Mouse (Mus musculus) heart, embryonic 16.5 days (tissue): ENCODE results near the gene Robo3. TPM values are rescaled to one million over a fixed set of nuclear protein-coding genes. Genes with fewer than 3 reads are reported as not detected.

Source experiments
- ATAC-seq: fragments of 200-750 bp; cut with Nextera tagmentation; replicated peaks from 2 replicates; pipeline ENCODE4 v1.8.0; 2017; ENCODE audit warnings: moderate number of reproducible peaks; ENCODE audit not compliant: insufficient read depth, low FRiP score; ENCODE audit errors: extremely low read depth
- H3K27ac ChIP-seq: fragments of 300-500 bp; sonication (generic); 2 replicates; pipeline ENCODE4 v1.5.1; 2014; ENCODE audit warnings: mild to moderate bottlenecking, low read length, control low read depth, moderate library complexity
- H3K27me3 ChIP-seq: fragments of 300-500 bp; sonication (generic); 2 replicates; pipeline ENCODE4 v1.6.1; 2014; ENCODE audit warnings: low read length, mixed read lengths; ENCODE audit not compliant: control insufficient read depth, insufficient read depth
- H3K36me3 ChIP-seq: fragments of 300-500 bp; sonication (generic); 2 replicates; pipeline ENCODE4 v1.6.1; 2014; ENCODE audit not compliant: control insufficient read depth, insufficient read depth
- H3K4me1 ChIP-seq: fragments of 300-500 bp; sonication (generic); 2 replicates; pipeline ENCODE4 v1.6.1; 2014; ENCODE audit warnings: low read length, mixed read lengths; ENCODE audit not compliant: control insufficient read depth, insufficient read depth
- H3K4me2 ChIP-seq: fragments of 300-500 bp; sonication (generic); 2 replicates; pipeline ENCODE4 v1.6.1; 2014; ENCODE audit warnings: low read depth, mild to moderate bottlenecking, control low read depth, low read length
- H3K4me3 ChIP-seq: fragments of 300-500 bp; sonication (generic); 2 replicates; pipeline ENCODE4 v1.5.1; 2014; ENCODE audit warnings: mild to moderate bottlenecking, control low read depth, low read length
- H3K9ac ChIP-seq: fragments of 300-500 bp; sonication (generic); 2 replicates; pipeline ENCODE4 v1.6.1; 2014; ENCODE audit warnings: low read length, control low read depth
- H3K9me3 ChIP-seq: fragments of 300-500 bp; sonication (generic); replicated peaks from 2 replicates; pipeline ENCODE4 v1.6.1; 2016; ENCODE audit warnings: low read length; ENCODE audit not compliant: control insufficient read depth
- WGBS: fragments of 180-500 bp; shearing (Covaris S2); extraction: QIAGEN DNeasy Blood & Tissue Kit; methylation state at CpG from one replicate; pipeline ENCODE4 v1.1.7; 2014; 5-methylcytosine and 5-hydroxymethylcytosine counted together
- polyA plus RNA-seq: library from polyadenylated mRNA; unstranded; fragments of >200 nt; fragmentation: Nextera tagmentation; extraction: Ambion mirVana; gene quantifications from 2 replicates; pipeline ENCODE4 v1.2.1, GENCODE M21; 2015

The Robo3 gene
- polyA plus RNA-seq, 1 experiment from 2014 or later = not detected

GRCm38 (mm10) chr9:37433823-37434560 lies 946 bp upstream of the Robo3 start:
- Histone ChIP-seq H3K9ac (no peak overlapping the region), H3K9me3 (no peaks in the 10 kb centered on the region), H3K4me2 (0 out of 2 replicates have a peak overlapping the region, but pooled peaks have one; percentile 2), H3K4me1 (peaks cover 20% of the 10 kb centered on the region), H3K4me3 (peak overlapping the region; percentile 4), H3K27me3 (peaks cover 68% of the 10 kb centered on the region), H3K27ac (no peak overlapping the region), H3K36me3 (no peaks in the 10 kb centered on the region)
- 3% methylated on average over 18 of the region's 18 CpGs for WGBS
- ATAC-seq = no peak

- H3K27me3 ChIP-seq = peaks cover 77% of the 10 kb centered on the region
- ATAC-seq = no peak
- no peaks in the 10 kb centered on the region for H3K36me3 ChIP-seq
- H3K9me3 ChIP-seq = no peaks in the 10 kb centered on the region
- peaks cover 17% of the 10 kb centered on the region for H3K4me1 ChIP-seq
- WGBS = 2% methylated on average over 15 of the region's 17 CpGs
- H3K9ac ChIP-seq = no peak overlapping the region
- peak overlapping the region; percentile 48 for H3K4me3 ChIP-seq
- H3K4me2 ChIP-seq = peak overlapping the region; percentile 63; the same call in 1 of the 2 replicates
- no peak overlapping the region for H3K27ac ChIP-seq
Observed at GRCm38 (mm10) chr9:37432026-37432666, 900 bp downstream of the Robo3 start.

GRCm38 (mm10) chr9:37430582-37430981 lies 2.5 kb downstream of the Robo3 start:
- WGBS = 1% methylated on average over 12 of the region's 12 CpGs
- Histone ChIP-seq H3K4me1 (peaks cover 17% of the 10 kb centered on the region), H3K27ac (no peak overlapping the region), H3K9ac (no peak overlapping the region), H3K27me3 (peaks cover 76% of the 10 kb centered on the region), H3K9me3 (no peaks in the 10 kb centered on the region), H3K36me3 (no peaks in the 10 kb centered on the region), H3K4me2 (peak overlapping the region; percentile 55), H3K4me3 (peak overlapping the region; percentile 29)
- peak; percentile 71; the same call in 1 of the 2 replicates for ATAC-seq

GRCm38 (mm10) chr9:37429326-37429725 lies 3.7 kb downstream of the Robo3 start:
- Histone ChIP-seq H3K9ac (no peak overlapping the region), H3K27me3 (peaks cover 66% of the 10 kb centered on the region), H3K27ac (no peak overlapping the region), H3K4me3 (no peak overlapping the region), H3K9me3 (no peaks in the 10 kb centered on the region), H3K4me2 (no peak overlapping the region), H3K4me1 (peaks cover 17% of the 10 kb centered on the region), H3K36me3 (no peaks in the 10 kb centered on the region)
- WGBS = 19% methylated on average over 26 of the region's 26 CpGs
- no peak for ATAC-seq

GRCm38 (mm10) chr9:37421239-37421638 lies 11.8 kb downstream of the Robo3 start:
- Histone ChIP-seq H3K4me2 (peak overlapping the region; percentile 64), H3K9me3 (no peaks in the 10 kb centered on the region), H3K36me3 (no peaks in the 10 kb centered on the region), H3K4me3 (peak overlapping the region; percentile 43), H3K4me1 (peaks cover 3% of the 10 kb centered on the region; the same call in 1 of the 2 replicates), H3K9ac (no peak overlapping the region; the same call in 1 of the 2 replicates), H3K27ac (no peak overlapping the region), H3K27me3 (peaks cover 2% of the 10 kb centered on the region; the same call in 1 of the 2 replicates)
- ATAC-seq = no peak
- 26% methylated on average over 12 of the region's 12 CpGs for WGBS

GRCm38 (mm10) chr9:37420676-37421075 lies 12.4 kb downstream of the Robo3 start:
- WGBS = under 1% methylated on average over 27 of the region's 27 CpGs
- H3K9ac ChIP-seq = peak overlapping the region; percentile 37; the same call in 1 of the 2 replicates
- H3K4me2 ChIP-seq = peak overlapping the region; percentile 64
- peaks cover 3% of the 10 kb centered on the region; the same call in 1 of the 2 replicates for H3K4me1 ChIP-seq
- no peaks in the 10 kb centered on the region for H3K9me3 ChIP-seq
- H3K4me3 ChIP-seq = peak overlapping the region; percentile 43
- no peak overlapping the region for H3K27ac ChIP-seq
- no peaks in the 10 kb centered on the region for H3K36me3 ChIP-seq
- H3K27me3 ChIP-seq = no peaks in the 10 kb centered on the region
- ATAC-seq = peak; percentile 92

- WGBS = 63% methylated on average over 4 of the region's 4 CpGs
- H3K4me1 ChIP-seq = peaks cover 3% of the 10 kb centered on the region; the same call in 1 of the 2 replicates
Observed at GRCm38 (mm10) chr9:37418791-37419190, 14.3 kb downstream of the Robo3 start.

GRCm38 (mm10) chr9:37414666-37415065 lies 18.4 kb downstream of the Robo3 start:
- no peak for ATAC-seq
- Histone ChIP-seq H3K4me1 (peaks cover 7% of the 10 kb centered on the region), H3K9ac (no peak overlapping the region), H3K27ac (no peak overlapping the region), H3K27me3 (no peaks in the 10 kb centered on the region), H3K4me3 (no peak overlapping the region), H3K4me2 (no peak overlapping the region), H3K9me3 (no peaks in the 10 kb centered on the region), H3K36me3 (no peaks in the 10 kb centered on the region)
- 74% methylated on average over 3 of the region's 3 CpGs for WGBS

More at GRCm38 (mm10) chr9:37418791-37419190, 14.3 kb downstream of the Robo3 start:
- H3K4me3 ChIP-seq = no peak overlapping the region
- H3K27me3 ChIP-seq = no peaks in the 10 kb centered on the region
- H3K36me3 ChIP-seq = no peaks in the 10 kb centered on the region
- H3K9me3 ChIP-seq = no peaks in the 10 kb centered on the region
- no peak overlapping the region for H3K27ac ChIP-seq
- no peak for ATAC-seq
- H3K4me2 ChIP-seq = no peak overlapping the region
- no peak overlapping the region for H3K9ac ChIP-seq

- H3K4me3 ChIP-seq = no peak overlapping the region
- H3K9ac ChIP-seq = no peak overlapping the region
- no peak overlapping the region for H3K4me2 ChIP-seq
- no peak for ATAC-seq
- H3K27me3 ChIP-seq = no peaks in the 10 kb centered on the region
- no peak overlapping the region for H3K27ac ChIP-seq
- WGBS = 59% methylated on average over 3 of the region's 3 CpGs
- H3K36me3 ChIP-seq = no peaks in the 10 kb centered on the region
- H3K4me1 ChIP-seq = peaks cover 11% of the 10 kb centered on the region
- H3K9me3 ChIP-seq = no peaks in the 10 kb centered on the region
Observed at GRCm38 (mm10) chr9:37412989-37413388, 20.1 kb downstream of the Robo3 start.
